Mouse (Mus musculus): ENCODE data around the gene Pard3.

Pard3 gene

GRCm38 (mm10) chr8:127063551-127064360 lies at the start of gene Pard3:
Gene Pard3, plus strand, starts transcription at chr8:127063893.
- DNase-seq = peak; percentile 75

- DNase-seq = no peak
These were observed 41.9 kb upstream of the Pard3 start for GRCm38 (mm10) chr8:127021830-127022229.

DNA sequence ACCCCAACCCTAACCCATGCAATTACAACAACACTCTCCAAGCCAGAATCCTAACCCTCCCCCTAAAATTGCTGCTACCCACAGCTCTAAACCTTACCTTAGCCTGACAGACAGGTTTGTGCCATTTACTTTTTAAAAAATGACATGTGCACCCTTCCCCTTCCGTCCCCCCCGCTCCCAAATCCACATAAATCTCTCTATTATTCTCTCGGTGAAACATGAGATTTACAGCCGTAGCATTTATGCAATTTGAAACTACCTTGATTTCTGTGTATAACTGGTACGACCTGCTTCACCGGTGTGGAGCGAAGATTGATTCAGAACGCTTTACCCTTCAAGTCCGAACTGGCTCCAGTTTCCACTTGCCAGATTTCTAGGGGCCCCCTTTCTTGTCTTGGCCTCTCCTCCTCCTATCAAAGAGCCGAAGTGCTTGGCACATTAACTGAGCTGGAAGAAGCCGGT lies 38.4 kb upstream of the Pard3 start:
- DNase-seq = no peak

GRCm38 (mm10) chr8:127025775-127026174 lies 37.9 kb upstream of the Pard3 start:
- no peak for DNase-seq

DNA sequence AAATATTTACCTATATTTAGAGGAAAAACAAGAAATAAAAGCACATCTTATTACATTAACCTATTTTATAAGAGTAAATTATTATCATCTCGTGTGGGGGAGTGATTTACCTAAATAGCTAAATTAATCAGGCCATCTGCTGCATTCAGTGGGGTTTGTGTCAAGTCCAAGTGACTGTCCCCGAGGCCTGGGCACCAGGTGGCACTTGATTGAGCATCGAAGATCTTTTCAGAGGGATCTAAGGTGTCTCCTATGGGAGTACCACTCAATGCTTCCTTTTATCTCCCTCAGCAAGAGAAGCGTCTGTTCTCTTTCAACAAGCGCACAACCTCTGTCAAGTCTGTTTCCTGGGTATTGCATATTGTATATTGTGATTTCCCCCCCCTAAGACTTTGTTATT lies 32.2 kb upstream of the Pard3 start:
- no peak for DNase-seq

GRCm38 (mm10) chr8:127038928-127039327 lies 24.8 kb upstream of the Pard3 start:
- DNase-seq = peak; percentile 23

DNA sequence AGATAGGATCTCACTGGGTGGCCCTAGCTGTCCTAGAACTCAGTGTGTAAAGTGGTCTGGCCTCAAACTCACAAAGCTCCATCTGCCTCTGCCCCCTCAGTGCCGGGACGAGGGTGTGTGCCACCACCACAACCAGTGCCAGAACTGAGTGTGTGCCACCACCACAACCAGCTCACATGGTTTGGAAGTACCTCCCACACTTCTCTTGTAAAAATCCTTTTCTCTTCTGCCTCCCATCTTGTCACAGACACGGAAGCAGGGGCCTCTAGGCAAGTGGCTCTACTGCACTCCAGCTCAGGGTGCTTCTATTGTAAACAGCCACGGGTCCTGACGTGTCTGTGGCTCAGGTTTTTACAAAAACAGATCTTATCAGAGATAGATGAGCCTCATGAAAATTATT lies 13.7 kb upstream of the Pard3 start:
- DNase-seq = no peak

GRCm38 (mm10) chr8:127052132-127052531 lies 11.6 kb upstream of the Pard3 start:
- no peak for DNase-seq

DNA sequence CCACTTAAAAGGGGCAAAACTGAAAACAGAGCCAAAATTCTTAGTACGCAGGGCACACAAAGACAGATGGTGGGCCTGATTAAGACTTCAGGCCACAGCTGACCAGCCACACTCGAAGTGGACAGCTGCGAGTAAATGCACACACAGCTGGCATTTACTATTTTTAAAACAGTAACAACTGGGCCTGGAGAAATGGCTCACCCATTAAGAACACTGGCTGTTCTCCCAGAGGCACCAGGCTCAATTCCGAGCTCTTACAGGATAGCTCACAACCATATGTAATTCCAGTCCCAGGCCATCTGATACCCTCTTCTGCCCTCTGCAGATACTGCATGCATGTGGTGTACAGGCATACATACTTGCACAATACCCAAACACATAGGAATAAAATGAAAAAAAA lies 8.6 kb upstream of the Pard3 start:
- DNase-seq = no peak

GRCm38 (mm10) chr8:127058759-127059158 lies 4.9 kb upstream of the Pard3 start:
- DNase-seq = no peak

DNA sequence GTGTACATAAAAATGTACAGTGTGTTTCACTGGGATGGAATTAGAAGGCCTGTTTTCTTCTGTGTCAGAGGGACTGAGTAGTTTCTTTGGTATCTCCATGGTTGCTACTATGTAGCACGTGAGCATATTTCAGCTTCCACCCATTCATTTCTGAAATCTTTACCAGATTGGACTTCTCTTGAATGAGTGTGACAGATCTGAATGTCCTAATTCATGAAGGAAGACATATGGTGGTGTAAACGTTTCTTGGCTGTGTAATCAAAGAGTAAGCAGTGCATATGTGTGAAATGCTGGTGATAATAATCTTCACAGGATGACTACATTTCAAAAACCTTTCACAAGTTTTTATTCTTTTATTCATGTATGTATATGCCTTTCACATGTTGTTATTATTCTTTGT lies 3.9 kb upstream of the Pard3 start:
- no peak for DNase-seq

- peak; percentile 24 for DNase-seq
These were observed 844 bp downstream of the Pard3 start for GRCm38 (mm10) chr8:127064361-127065112.

DNA sequence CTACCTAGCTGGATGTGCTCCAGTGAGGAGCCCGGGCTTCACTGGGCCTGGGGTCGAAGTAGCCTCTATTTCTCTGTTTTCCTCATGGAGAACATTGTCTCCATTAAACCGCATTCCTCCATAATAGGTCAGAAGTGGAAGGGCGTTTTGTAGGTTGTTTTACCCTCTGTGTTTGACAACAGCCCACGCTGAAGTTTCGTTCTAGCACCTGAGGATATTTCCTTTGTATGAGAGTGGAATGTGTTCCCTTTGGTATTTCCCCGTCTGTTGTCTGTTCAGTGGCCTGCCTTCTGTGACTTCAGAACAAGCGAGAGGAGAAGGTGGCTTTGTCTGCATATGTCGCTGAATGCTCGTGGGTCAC lies 1.4 kb downstream of the Pard3 start:
- DNase-seq = no peak

- no peak for DNase-seq
These were observed 2.1 kb downstream of the Pard3 start for GRCm38 (mm10) chr8:127065791-127066190.

GRCm38 (mm10) chr8:127066501-127066900 lies 2.8 kb downstream of the Pard3 start:
- DNase-seq = no peak

DNA sequence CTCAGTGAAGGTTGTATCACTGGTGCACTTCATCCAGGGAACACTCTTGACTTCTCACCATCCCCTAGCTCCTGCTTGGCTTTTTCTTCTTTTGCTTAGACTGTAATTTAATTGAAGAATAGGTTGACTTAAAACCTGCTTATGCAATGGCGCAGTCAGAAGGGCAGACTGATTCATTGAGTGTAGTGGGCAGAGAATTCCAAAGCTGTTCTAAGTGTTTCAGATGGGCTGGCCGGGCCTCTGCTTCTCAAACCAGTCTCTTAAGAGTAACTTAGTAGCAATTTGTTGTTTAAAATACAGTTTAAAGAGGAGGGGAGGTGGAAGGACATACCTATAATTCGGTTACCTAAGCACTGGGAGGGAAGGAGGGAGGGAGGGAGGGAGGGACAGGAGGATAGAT lies 5.0 kb downstream of the Pard3 start:
- no peak for DNase-seq

GRCm38 (mm10) chr8:127070225-127070624 lies 6.5 kb downstream of the Pard3 start:
- no peak for DNase-seq

DNA sequence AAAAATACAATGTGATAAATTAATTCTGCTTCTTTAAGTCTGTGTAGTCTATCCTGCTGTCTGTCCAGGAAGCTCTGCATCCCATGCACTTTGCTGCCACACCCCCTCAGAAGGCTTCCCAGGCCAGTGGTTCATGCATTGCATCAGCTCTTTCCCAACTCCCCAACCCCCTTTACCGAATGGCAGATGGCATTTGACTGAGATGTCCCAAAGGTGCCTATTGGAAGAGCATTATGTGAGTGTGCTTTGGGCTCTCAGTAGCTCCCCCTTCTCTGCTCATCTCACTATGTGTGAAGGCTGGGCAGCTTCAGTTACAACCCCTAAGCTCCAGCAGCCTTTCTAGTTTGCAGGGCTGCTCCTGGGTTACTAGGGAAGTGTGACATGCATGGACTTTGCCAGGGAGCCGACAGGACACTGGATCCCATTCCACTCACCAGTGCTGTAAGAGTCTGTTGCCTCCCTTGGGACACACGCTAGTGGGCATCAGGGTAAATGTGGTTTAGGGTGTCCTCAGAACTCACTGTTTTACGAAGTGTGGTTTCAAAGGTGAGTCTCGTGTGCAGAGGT lies 9.4 kb downstream of the Pard3 start:
- no peak for DNase-seq

GRCm38 (mm10) chr8:127076511-127076910 lies 12.8 kb downstream of the Pard3 start:
- DNase-seq = no peak

DNA sequence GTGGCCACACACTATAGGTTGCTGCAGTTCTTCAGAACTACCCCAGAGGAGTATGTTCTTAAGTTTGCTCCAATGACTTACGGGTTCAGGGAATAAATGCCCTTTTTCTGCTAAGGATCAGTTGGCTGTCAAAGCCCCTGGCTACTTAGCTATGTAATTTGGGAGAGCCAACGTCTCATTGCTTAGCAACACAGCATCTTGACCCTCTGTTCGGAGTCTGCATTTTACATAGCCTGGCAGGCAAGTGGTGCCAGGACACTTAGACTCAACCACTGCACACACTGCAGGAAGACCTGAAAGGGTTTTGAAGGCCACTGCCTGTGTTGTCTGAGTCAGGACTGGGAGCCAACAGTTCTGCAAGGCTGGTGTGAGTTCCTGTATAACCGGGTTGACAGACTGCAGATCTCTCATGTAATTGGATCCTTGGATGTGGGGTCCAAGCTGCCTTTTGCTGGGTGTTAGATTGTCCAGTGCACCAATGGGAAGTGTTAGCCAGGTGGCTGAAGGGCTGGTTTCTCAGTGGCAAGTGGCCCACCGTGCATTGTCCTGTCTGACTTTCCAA lies 15.6 kb downstream of the Pard3 start:
- no peak for DNase-seq

GRCm38 (mm10) chr8:127081297-127081696 lies 17.6 kb downstream of the Pard3 start:
- DNase-seq = no peak

GRCm38 (mm10) chr8:127082486-127082885 lies 18.8 kb downstream of the Pard3 start:
- no peak for DNase-seq

GRCm38 (mm10) chr8:127084565-127084964 lies 20.9 kb downstream of the Pard3 start:
- DNase-seq = no peak

GRCm38 (mm10) chr8:127087434-127087833 lies 23.7 kb downstream of the Pard3 start:
- no peak for DNase-seq
